Mouse (Mus musculus) common myeloid progenitor, adult 5-6 weeks (primary cell): ENCODE measurements around the gene Igfbp5. TPM values are rescaled to one million over a fixed set of nuclear protein-coding genes. Genes with fewer than 3 reads are reported as not detected.

Experiments used
- ATAC-seq: replicated peaks from 2 replicates; pipeline ENCODE4 v1.8.0; 2016; ENCODE audit warnings: low read depth, mild to moderate bottlenecking, moderate TSS enrichment, inconsistent platforms; ENCODE audit not compliant: poor library complexity, severe bottlenecking
- total RNA-seq: library from RNA; stranded (forward); fragments of 200-1000, 187-1606 nt; gene quantifications from 2 replicates; pipeline ENCODE4 v1.2.3, GENCODE M21; 2017

Igfbp5 gene
- total RNA-seq, 1 experiment from 2014 or later, result 0.37 TPM

- no peak for ATAC-seq
Observed at GRCm38 (mm10) chr1:72815616-72816015, 59.1 kb downstream of the Igfbp5 start.

GRCm38 (mm10) chr1:72815184-72815583 is 59.5 kb downstream of the Igfbp5 start:
- no peak for ATAC-seq

GRCm38 (mm10) chr1:72813639-72814403 is 60.9 kb downstream of the Igfbp5 start:
- ATAC-seq, result no peak

- no peak for ATAC-seq
Observed at GRCm38 (mm10) chr1:72813089-72813638, 61.5 kb downstream of the Igfbp5 start.

GRCm38 (mm10) chr1:72811061-72811460 is 63.6 kb downstream of the Igfbp5 start:
- no peak for ATAC-seq

- ATAC-seq, result no peak
Observed at GRCm38 (mm10) chr1:72809951-72810675, 64.6 kb downstream of the Igfbp5 start.

- no peak for ATAC-seq
Observed at GRCm38 (mm10) chr1:72809304-72809703, 65.4 kb downstream of the Igfbp5 start.

Other genes starting within 250 kb of the Igfbp5 start
- gene Ankar, start 174.3 kb downstream of the Igfbp5 start, total RNA-seq, result not detected in 2 replicates
- 815 and 859 TPM in 2 replicates for gene Rpl37a, start 163.6 kb downstream of the Igfbp5 start, total RNA-seq
- not detected in 2 replicates for gene Igfbp2, start 50.4 kb downstream of the Igfbp5 start, total RNA-seq
- gene Tnp1, start 141.0 kb upstream of the Igfbp5 start, total RNA-seq, result not detected in 2 replicates